Mouse (Mus musculus): ENCODE results near the gene Snx6.
"Not testable (repeated sequence)": the region's sequence is repeated elsewhere in the genome, so short reads cannot be mapped to it uniquely, and the experiment has no call there.

The Snx6 gene

DNA sequence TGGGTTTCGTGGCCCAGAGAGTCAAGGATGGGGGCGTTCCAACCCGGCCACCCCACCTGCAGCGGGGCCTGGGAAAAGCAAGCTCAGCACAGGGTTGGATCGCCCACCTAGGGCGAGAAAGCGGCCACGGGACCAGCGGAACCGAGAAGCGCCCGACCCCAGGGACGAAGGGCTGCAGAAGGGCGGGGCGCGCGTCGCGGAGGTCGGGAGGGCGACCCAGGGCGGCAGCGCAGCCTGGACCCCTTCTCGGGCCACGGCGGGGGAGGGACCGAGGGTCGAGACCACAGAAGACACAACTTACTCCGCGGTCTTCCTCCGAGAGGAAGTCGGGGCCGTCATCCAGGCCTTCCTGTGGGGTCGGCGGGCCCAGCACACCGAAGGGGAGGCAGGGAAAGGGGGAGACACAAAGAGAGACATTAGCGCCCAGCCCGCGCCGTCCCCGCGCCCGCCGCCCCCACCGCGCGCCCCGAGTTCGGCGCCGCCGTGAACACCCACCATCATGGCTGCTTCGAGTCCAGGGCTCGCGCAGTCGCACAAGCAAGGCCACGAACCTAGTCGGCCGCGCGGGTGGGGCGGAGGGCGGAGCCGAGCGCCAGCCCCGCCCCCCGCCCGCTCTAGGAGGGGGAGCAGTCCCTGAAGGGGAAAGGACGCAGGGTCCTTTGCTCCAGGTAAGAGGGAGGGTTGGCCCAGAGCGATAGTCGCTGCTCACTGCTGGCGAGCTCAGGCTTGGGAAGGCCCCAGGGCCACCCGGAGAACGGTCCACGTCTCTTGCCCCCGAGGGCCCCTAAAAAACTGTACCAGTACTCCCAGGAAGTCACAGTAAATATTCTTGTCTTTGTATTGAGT lies at the start of gene Snx6:
Snx6 (minus strand) TSS at position 551 of the 846 bp plus-strand sequence.
- peak; percentile 93 for DNase-seq (ENCODE audit: low read depth, low spot score)

DNA sequence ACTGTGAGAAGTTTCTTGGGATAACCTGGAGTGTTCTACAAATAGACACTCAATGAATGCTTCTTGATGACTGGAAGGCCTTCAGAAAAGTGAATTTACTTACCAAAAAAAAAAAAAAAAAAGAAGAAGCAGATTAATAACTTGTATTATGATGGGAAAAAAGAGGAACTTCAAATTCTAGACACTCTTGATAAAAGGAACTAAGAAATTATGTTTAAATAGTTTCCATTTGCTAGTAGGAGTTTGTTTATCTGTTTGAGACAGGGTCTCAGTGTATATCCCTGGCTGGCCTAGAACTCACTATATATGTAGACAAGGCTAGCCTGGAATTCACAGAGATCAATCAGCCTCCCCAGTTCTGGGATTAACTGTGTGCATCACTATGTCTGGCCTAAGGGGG lies 48.9 kb upstream of the Snx6 start:
- no peak for DNase-seq (ENCODE audit: low read depth, low spot score)

DNA sequence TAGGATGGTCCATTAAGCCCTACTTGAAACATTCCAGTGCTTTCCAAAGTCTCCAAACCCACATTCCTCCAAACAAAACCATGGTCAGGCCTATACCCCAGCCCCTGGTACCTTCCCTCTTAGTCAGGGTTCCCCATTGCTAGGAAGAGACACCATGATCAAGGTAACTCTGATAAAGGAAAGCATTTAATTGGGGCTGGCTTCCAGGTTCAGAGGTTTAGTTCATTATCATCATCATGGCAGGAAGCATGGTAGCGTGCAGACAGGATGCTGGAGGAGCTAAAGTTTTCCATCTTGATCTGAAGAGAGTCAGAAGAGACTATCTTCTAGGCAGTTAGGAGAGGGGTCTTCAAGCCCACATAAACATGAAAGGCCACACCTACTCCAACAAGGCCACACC lies 46.1 kb upstream of the Snx6 start:
- DNase-seq (ENCODE audit: low read depth, low spot score) = no peak

DNA sequence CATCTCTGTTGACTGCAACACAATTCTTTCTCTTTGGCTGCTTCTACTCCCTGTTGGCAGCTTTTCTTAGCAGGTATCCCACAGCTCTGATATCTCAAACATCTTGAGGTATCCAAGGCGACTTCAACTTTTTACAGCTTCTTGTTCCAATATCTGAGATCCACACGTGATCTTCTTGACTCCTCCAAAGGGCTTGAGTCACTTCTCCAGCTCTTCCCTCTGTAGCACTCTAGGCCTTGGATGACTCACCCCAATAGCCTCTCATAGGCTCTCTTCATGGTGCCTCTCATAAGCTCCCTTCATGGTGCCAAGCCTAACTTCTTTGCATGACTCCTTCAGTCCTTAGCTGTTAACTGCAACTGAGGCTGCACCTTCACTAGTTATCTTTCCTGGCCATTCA lies 44.3 kb upstream of the Snx6 start:
- no peak for DNase-seq (ENCODE audit: low read depth, low spot score)

DNA sequence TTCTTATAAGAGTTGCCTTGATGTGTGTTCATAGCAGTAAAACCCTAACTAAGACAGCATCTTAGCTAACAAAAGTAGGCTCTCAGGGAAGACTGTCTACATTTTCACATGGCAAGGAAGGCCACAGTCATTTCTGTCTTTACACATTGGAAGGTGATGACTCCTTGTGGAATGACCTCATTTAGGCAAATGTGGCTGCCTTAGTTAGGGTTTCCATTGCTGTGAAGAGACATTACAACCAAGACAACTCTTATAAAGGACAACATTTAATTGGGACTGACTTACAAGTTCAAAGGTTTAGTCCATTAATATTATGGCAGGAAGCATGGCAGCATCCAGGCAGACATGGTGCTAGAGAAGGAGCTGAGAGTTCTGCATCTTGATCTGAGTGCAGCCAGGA lies 43.4 kb upstream of the Snx6 start:
- no peak for DNase-seq (ENCODE audit: low read depth, low spot score)

DNA sequence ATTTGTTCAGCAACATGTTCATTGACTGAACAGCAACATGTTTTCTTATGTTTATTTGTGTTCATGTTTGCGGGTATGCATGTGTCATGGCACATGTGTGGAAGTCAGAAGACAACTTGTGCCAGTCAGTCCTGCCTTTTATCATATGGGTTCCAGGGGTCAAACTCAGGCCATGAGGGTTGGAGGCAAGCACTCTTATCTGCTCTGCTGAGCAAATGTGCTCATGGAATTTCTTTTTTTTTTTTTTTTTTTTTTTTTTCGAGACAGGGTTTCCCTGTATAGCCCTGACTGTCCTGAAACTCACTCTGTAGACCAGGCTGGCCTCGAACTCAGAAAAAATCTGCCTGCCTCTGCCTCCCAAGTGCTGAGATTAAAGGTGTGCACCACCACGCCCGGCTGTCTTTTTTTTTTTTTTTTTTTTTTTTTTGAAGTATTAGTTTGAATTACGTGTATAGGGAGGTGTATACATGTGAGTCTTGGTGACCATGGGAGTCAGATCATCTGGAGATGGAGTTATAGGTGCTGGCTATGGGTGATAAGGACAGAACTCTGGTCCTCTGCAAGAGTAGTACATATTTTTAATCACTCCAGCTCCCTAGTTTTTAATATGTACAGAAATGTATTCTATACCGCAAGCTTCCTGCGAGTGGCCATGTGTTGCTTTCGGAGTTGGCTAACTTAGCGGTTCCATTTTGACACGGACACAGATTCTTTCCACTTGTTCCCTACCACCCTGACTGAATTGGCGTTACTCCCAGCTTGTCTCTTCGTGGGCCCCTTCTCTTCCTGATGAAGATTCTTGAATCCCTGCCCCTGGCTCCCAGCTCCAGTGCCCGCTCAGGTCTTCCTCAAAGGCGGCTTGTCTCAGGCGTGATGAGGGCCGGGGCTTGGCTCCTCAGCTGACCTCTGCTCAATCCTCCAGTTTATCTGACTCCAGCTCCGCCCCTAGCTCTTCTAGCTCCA lies 40.4 kb upstream of the Snx6 start:
- DNase-seq (ENCODE audit: low read depth, low spot score) = no peak

DNA sequence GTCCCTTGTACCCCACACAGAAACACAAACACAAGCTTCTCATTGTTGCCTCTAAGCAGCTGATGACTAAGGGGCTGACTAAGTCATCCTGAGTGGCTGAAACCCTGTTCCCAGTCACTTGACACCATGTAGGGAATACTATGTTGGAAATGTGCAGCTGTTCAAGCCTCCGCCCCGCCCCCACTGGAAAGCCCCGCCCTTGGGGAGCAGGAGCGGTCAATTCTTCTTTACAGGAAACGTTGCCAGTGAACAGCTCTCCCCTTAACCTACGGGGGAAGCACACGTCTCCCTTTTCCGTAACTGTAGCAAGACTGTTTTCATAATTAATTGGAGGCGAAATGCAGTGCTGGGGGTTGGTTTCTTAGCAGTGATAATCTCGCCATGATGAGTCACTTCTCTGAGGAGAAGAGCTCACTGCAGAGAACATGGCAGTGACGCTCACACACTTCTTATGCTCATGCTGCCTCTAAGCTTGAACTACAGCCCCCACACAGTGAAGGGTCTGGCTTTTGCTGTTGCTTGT lies 39.5 kb upstream of the Snx6 start:
- peak; percentile 88 for DNase-seq (ENCODE audit: low read depth, low spot score)

DNA sequence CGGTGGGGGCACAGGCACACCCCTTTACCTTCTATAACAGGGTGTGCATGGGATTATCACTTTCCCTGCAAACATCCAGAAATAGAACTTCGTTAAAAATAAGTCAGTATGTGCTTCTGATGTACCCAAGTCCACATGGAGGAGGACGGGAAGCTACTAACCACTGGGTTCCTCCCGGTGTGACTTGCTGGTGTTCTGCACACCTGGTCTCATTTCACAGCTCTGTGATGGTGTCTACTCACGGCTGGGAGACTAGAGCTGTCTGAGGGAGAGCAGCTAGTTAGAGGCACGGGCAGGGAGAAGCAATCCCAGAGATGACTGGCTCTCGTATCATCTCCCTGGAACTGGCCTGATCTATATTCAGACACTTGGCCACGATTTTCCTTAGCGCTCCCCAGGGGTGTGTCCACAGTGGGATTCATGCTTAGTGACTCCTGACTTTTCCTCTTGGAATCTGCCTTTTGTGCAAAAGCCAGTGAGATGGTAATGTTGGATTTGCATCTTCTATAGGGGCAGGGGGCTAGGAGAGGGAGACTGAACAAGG lies 38.4 kb upstream of the Snx6 start:
- no peak for DNase-seq (ENCODE audit: low read depth, low spot score)

DNA sequence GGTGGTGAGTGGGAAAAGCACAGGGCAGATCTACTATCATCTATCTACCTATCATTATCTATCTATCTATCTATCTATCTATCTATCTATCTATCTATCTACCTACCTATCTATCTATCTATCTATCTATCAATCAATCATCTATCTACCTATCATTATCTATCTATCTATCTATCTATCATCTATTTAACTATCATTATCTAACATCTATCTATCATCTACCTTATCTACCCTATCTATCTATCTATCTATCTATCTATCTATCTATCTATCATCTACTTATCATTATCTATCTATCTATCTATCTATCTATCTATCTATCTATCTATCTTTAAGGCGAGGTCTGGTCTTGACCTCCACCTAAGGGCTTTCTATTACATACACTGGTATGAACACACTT lies 36.4 kb upstream of the Snx6 start:
- not testable (repeated sequence) for DNase-seq (ENCODE audit: low read depth, low spot score)

DNA sequence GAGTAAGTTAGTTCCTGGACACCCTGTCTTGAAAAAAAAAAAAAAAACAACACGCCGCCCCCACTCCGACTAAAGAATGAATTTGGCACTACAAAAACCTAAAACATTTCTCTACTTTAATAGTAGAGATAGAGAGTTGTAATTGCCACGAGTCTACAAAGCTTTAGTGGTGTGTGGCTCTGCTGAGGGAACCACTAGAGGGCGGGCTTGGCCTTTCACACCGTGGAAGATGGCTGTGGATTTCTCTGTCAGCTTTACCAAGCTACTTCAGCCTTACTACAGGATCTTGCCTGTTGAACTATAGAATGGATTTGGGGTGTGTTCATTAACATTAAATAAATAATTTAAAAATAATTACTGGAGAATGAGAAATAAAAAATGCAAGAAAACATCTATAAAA lies 35.1 kb upstream of the Snx6 start:
- DNase-seq (ENCODE audit: low read depth, low spot score) = peak; percentile 80

DNA sequence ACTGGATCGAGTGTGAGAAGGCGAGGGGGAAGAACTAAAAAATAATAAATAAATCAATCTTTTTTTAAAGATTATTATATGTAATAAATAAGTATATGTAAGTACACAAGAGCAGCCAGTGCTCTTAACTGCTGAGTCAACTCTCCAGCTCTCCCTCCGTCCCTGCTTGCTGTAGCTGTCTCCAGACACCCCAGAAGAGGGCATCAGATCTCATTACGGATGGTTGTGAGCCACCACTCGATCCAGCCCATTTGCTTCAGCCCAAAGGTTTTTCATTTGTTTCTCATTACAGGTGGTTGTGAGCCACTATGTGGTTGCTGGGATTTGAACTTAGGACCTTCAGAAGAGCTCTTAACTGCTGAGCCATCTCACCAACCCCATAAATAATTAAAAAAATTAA lies 34.4 kb upstream of the Snx6 start:
- no peak for DNase-seq (ENCODE audit: low read depth, low spot score)

DNA sequence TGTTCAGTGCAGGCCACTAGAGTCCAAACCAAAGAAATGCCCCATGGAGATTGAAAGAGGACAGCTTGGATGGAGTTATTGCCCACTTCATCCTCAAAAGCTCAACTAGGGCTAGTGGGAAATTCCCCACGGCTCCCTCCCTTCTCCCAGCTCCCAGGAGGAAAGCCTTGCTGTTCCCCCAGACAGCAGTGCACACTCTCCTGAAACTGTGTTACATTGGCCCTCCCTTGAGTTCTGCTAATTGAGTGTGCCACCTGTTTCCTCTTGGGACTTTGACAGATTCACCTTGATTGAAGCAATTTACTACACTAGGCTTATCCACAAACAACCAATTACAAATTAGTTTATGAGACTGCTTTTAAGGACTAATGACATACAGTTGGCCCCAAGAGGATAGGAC lies 32.5 kb upstream of the Snx6 start:
- no peak for DNase-seq (ENCODE audit: low read depth, low spot score)

DNA sequence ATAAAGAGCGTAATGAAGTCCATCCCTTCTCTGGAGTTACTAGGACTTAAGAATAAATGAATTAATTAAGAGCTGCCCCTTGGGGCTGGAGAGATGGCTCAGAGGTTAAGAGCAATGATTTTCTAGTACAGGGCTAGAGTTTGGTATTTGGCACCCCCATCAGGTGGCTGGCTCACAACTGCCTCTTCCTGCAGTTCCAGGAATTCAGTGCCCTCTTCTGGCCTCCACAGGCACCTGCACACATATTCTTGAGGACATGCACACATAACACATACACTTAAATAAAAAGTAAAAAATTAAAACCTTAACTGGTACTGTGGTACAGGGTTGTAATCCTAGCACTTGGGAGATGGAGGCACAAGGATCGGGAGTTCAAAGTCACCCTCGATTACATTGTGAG lies 29.7 kb upstream of the Snx6 start:
- peak; percentile 75 for DNase-seq (ENCODE audit: low read depth, low spot score)

DNA sequence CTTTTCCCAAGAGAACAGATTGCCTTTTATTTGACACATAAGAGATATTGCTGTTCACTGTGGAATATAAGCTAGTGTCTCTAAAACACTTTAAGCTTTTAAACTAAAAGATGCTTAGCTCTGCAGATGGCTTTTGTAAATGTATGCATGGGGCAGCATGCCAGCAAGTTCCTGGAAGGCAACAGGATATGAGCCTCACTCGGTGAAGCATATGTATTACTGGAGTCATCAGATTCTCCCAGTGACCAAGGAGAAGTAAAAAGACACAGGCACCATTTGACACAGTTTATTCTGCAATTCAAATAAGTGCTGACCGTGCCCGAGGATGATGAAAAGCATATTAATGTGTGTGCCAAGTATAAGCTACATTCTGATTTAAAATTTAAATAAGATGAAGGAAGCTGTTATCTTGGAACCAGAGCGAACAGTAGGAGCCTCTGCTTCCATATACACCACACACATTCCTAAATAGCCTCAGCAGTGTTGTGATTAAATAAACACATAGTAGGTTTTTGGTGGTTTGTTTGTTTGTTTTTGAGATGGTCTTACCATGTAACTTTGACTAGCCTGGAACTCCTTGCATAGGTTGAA lies 27.4 kb upstream of the Snx6 start:
- no peak for DNase-seq (ENCODE audit: low read depth, low spot score)

DNA sequence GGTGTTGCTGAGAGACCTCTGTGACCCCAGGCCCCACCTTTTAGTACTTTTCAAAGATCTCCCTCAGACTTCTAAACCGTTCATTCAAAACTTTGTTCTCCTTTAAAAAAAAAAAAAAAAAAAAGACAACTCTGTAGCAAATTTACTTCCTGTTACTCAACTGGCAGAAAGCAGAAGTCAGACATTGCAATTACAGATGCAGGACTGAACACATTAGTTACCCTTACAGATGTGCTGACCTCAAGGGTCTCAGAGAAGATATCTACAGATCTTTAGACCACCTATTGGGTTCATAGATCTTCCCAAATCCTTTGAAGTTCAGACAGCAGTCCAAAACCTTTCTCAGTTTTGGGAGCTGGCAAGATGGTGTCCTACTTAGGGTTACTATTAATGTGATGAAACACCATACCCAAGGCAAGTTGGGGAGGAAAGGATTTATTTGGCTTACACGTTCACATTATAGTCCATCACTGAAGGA lies 25.2 kb upstream of the Snx6 start:
- no peak for DNase-seq (ENCODE audit: low read depth, low spot score)

DNA sequence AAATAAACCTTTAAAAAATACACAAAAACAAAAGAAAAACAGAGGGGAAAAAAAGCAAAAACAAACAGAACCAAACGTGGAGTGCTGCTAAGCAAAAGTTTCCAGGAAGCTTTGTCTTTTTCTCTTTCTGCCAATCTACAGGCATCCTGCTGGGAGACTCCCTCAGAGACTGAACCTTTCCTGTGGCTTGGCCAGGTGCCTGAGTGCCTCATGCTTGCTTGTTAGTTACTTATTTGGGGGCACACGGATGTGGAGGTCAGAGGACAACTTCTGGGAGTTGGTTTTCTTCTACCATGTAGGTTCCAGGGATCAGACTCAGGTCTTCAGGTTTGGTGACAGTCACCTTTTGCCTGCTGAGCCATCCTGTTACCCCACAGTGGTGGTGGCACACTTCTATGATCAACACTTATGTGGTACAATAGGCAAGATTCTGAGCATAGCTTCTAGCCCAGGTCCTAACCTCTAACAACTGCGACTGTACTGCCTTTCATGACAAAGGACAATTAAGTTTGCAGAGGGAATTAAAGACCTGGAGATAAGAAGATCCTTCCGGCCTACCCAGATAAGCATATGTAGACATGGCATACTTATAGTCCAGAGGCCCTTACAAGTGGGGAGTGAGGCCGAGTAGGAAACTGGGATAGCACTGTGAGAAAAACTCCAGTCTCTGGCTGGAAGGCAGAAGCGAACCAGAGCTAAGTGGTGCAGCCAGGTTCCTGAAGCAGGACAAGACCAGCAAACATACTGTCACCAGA lies 23.9 kb upstream of the Snx6 start:
- no peak for DNase-seq (ENCODE audit: low read depth, low spot score)

DNA sequence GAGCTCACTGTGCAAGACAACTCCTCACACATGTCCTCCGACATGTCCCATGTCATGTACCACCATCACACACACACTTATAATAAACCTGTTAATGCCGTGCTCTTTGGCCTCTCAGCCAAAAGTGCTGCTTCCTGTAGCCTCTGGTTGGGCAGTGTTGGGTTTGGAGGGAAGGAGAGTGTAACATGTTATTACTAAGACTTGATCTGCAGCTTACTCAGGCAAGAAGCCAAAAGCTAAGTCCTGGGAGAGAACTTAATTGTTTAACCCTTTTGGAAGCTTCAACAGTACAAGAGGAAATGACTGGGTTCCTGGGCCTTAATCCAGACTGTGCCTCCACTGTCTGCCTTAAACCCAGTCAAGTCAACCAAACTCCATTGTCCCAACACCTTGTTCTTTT lies 14.6 kb upstream of the Snx6 start:
- no peak for DNase-seq (ENCODE audit: low read depth, low spot score)

DNA sequence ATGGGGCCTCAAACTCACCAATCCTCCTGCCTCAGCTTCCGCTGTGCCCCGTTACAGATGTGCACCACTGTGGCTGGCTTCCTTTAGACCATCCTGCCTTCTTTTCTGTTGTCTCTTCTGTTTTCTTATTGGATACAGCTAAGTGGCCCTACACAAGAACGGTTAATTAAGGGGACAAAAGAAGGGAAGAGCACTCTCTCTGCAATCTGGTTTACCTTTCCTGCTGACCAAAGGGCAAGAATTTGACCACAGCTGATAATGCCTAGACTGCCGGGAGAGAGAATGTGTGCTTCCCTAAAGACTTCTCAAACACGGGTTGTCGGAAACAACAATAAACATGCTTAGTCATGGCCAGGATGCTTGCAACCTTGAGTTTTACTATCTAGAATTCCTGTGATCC lies 12.0 kb upstream of the Snx6 start:
- DNase-seq (ENCODE audit: low read depth, low spot score) = no peak

DNA sequence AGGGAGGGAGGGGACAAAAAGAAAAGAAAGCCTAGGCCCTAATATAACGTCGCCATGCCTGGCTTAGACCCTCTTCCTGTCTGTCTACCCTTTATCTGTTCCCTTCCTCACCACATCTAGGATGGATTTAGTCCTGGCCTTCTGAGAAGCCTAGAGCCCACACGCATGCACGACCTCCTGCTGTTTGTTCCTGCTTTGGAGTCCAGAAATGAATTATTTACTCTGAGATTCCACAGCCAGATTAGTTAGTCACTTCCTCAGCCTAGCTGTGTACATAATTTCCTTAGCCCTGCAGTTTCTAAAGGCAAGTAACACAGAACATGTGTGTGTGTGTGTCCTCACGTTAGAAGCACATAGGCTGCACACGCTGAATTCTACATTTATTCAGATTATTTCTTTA lies 10.6 kb upstream of the Snx6 start:
- no peak for DNase-seq (ENCODE audit: low read depth, low spot score)

DNA sequence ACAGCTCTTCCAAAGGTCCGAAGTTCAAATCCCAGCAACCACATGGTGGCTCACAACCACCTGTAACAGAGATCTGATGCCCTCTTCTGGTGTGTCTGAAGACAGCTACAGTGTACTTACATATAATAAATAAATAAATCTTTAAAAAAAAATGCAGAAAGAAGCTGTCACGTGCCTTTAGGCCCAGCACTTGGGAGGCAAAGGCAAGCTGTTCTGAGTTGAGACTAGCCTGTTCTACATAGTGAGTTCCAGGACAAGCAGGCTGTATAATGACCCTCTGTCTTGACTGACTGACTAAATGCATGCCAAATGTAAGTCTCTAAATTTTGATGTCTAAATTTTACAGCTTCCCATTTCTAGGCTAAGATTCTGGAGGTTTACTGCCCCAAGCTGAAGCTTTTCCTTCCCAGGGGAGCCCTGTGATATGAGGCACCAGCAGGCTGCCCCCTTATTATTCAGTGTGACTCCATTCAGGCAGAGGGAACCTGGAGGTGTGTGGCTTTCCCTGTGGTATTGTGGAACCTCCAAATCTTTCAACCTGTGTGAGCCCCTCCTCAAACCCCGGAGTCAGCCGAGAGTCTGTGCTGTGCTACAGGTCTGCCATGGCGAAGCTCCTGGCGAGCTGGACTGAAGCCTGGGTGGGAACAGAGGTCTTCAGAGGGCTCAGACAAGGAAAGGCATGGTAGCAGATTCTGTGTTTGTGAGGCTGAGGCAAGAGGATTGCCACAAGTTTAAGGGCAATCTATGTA lies 9.9 kb upstream of the Snx6 start:
- DNase-seq (ENCODE audit: low read depth, low spot score) = no peak
